ENCODE assay signal across 20 mouse cellular contexts in the genomic region with DNA sequence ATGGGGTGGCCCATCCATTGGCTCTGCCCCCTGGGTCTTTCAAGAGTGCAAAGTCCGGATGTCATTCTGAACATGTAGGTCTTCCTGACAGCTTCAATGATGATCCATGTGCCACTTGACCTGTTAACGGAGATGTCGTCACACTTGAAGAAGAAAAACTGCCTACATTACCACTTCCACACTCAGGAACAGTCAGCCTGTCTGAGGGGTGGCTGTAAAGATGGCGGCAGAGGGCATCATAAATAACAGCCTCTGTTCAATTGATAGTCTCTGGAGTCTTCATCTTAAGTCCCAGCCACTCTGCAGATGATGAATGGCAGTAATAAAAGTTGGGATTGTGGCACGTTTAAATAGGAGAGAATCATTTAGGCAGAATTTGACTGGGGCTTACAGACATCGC.
"Had no signal": no experiment of that assay in that cellular context is flagged by ENCODE, and none has a peak within 500 bp of the region (broad histone marks: within the 10 kb centered on the region; RNA-seq: fewer than 3 reads in every experiment).

No protein-coding gene starts in this region.

- H3K9ac ChIP-seq: liver, embryonic 13.5 days; liver, embryonic 15.5 days; liver, postnatal 0 days; lung, embryonic 15.5 days; midbrain, embryonic 12.5 days had no signal

- H3K27ac ChIP-seq: liver, embryonic 13.5 days; liver, embryonic 15.5 days; lung, embryonic 15.5 days; macrophage; midbrain, embryonic 10.5 days; midbrain, embryonic 12.5 days had no signal

- H3K4me2 ChIP-seq: liver, embryonic 13.5 days; liver, embryonic 15.5 days; lung, embryonic 15.5 days; midbrain, embryonic 12.5 days had no signal

- H3K4me1 ChIP-seq: liver, embryonic 13.5 days; liver, embryonic 15.5 days; lung, embryonic 15.5 days; megakaryocyte, embryonic 14.5 days had no signal

- H3K27me3 ChIP-seq: liver, embryonic 13.5 days; liver, embryonic 15.5 days; lung, embryonic 15.5 days; midbrain, embryonic 12.5 days had no signal

- H3K9me3 ChIP-seq: liver, embryonic 13.5 days; liver, embryonic 15.5 days; lung, embryonic 15.5 days; midbrain, embryonic 10.5 days; midbrain, embryonic 12.5 days had no signal

- ATAC-seq: liver, postnatal 0 days; lung, postnatal 0 days; midbrain, embryonic 16.5 days had no signal

- H3K36me3 ChIP-seq: liver, embryonic 13.5 days; liver, embryonic 15.5 days; lung, embryonic 15.5 days had no signal

- H3K4me3 ChIP-seq: liver, embryonic 13.5 days; liver, embryonic 15.5 days; lung, embryonic 15.5 days; megakaryocyte, embryonic 14.5 days; midbrain, embryonic 10.5 days; midbrain, embryonic 12.5 days; myocyte had no signal

- DNase-seq: liver, embryonic 13.5 days; liver, postnatal 0 days; lung, adult 2 months; lung, postnatal 14 days; lung, postnatal 36 days; midbrain, embryonic 14.5 days; right cerebral cortex, postnatal 14 days; spleen, adult 18-20 months; thymus, adult 18-20 months; thymus, postnatal 14 days; thymus, postnatal 36 days had no signal
